Mouse (Mus musculus) adrenal gland, postnatal 0 days (tissue): Measurements from ENCODE around the gene Olfr356. TPM values are rescaled to one million over a fixed set of nuclear protein-coding genes. Genes with fewer than 3 reads are reported as not detected.

Source experiments
- polyA plus RNA-seq: library from polyadenylated mRNA; unstranded; fragments of >200 nt; fragmentation: Nextera tagmentation; extraction: Ambion mirVana; gene quantifications from 2 replicates; pipeline ENCODE4 v1.2.1, GENCODE M21; 2015

Olfr356 gene
- polyA plus RNA-seq, result not detected in 2 replicates

GRCm38 (mm10) chr2:36936821-36937220, at the start of gene Olfr356:
Gene Olfr356, plus strand, starts transcription at chr2:36937121.

DNA sequence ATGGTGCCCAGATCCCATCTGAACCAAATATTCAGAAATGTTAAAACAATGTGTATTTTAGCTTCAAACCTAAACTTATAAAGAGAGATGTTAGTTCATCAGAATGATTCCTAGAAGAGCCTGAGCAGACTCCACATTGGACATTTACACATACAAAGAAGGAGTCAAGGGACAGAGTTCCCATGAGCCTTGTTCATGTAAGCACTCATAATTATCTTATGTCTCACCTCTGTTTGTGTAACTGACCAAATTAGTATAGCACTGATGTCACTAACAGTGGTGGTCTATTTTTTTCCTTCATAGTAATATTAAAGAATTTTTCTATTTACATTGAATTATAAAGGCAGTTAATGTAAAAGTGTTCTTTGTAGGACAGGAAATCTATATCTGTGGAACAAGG, 44.1 kb upstream of the Olfr356 start, which contains the start of gene Olfr353:
Olfr353 (minus strand) TSS at position 101 of the 400 bp plus-strand sequence.

GRCm38 (mm10) chr2:36905380-36905779, 31.5 kb upstream of the Olfr356 start, which contains the start of gene Olfr354:
Gene Olfr354, plus strand, starts transcription at chr2:36905680.

DNA sequence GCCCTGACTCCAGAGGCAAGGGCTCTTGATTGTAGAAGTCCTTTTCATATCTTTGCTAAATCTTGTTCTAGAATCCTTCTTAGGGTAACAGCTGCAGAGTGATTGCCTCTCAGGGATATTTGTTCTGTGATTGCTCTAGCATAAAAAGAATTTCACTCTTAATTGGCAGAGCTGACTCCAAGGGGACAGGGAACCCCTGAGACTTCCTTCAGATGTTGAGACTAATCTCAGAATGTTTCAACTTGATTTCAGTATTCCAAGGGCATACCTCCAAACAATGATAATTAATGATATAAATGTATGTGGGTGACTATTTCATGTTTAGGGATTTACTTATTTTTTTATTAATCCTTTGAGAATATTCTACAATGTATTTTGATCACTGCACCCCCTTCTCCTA, 8.1 kb upstream of the Olfr356 start, which contains the start of gene Olfr355:
Olfr355 (minus strand) TSS at position 101 of the 400 bp plus-strand sequence.

Other genes starting within 250 kb of the Olfr356 start
- not detected in 2 replicates for gene Olfr347, start 205.2 kb upstream of the Olfr356 start, polyA plus RNA-seq
- gene Olfr348, start 152.8 kb upstream of the Olfr356 start, polyA plus RNA-seq, result not detected in 2 replicates
- not detected in 2 replicates for gene Olfr50, start 146.6 kb upstream of the Olfr356 start, polyA plus RNA-seq
- not detected in 2 replicates for gene Olfr3, start 120.1 kb upstream of the Olfr356 start, polyA plus RNA-seq
- not detected in 2 replicates for gene Olfr350, start 90.8 kb upstream of the Olfr356 start, polyA plus RNA-seq
- gene Olfr351, start 74.5 kb upstream of the Olfr356 start, polyA plus RNA-seq, result not detected in 2 replicates
- not detected in 2 replicates for gene Olfr352, start 68.7 kb upstream of the Olfr356 start, polyA plus RNA-seq
- not detected in 2 replicates for gene Olfr353, start 44.2 kb upstream of the Olfr356 start, polyA plus RNA-seq
- not detected in 2 replicates for gene Olfr354, start 31.4 kb upstream of the Olfr356 start, polyA plus RNA-seq
- gene Olfr355, start 8.2 kb upstream of the Olfr356 start, polyA plus RNA-seq, result not detected in 2 replicates
- not detected in 2 replicates for gene Olfr357, start 56.7 kb downstream of the Olfr356 start, polyA plus RNA-seq
- gene Olfr358, start 72.2 kb downstream of the Olfr356 start, polyA plus RNA-seq, result not detected in 2 replicates
- not detected in 2 replicates for gene Olfr360, start 128.6 kb downstream of the Olfr356 start, polyA plus RNA-seq
- gene Olfr361, start 152.2 kb downstream of the Olfr356 start, polyA plus RNA-seq, result not detected in 2 replicates
- gene Olfr362, start 180.8 kb downstream of the Olfr356 start, polyA plus RNA-seq, result not detected in 2 replicates
- gene Olfr364-ps1, start 202.2 kb downstream of the Olfr356 start, polyA plus RNA-seq, result not detected in 2 replicates